Mouse (Mus musculus) hindbrain, embryonic 13.5 days (tissue): ENCODE results near the gene Pdlim1. TPM values are rescaled to one million over a fixed set of nuclear protein-coding genes. Genes with fewer than 3 reads are reported as not detected.

Experiments used
- polyA plus RNA-seq: library from polyadenylated mRNA; unstranded; fragments of >200 nt; fragmentation: Nextera tagmentation; extraction: Ambion mirVana; gene quantifications from 2 replicates; pipeline ENCODE4 v1.2.1, GENCODE M21; 2015

Pdlim1 gene
- polyA plus RNA-seq, 1 experiment from 2014 or later: 13.8 TPM

Other genes with a start within 250 kb of the Pdlim1 start
- not detected in 2 replicates for gene Cyp2c54, start 198.0 kb downstream of the Pdlim1 start, polyA plus RNA-seq
- not detected in 2 replicates for gene Cyp2c50, start 182.2 kb downstream of the Pdlim1 start, polyA plus RNA-seq
- not detected in 2 replicates for gene Cyp2c70, start 84.5 kb downstream of the Pdlim1 start, polyA plus RNA-seq
- 96.3 and 100 TPM in 2 replicates for gene Sorbs1, start 241.9 kb upstream of the Pdlim1 start, polyA plus RNA-seq